In genomic region chr9:51981131-51981530, GRCm38 (mm10) we compare ENCODE assay signal across 22 mouse cellular contexts. TPM values are rescaled to one million over a fixed set of nuclear protein-coding genes. Genes with fewer than 3 reads are reported as not detected.
DNase-seq lines count a peak whose midpoint lies in the region; ATAC-seq and TF ChIP-seq lines count a peak whose summit lies in the region.
"Had no signal": no experiment of that assay in that cellular context is flagged by ENCODE, and none has a peak within 500 bp of the region (broad histone marks: within the 10 kb centered on the region; RNA-seq: fewer than 3 reads in every experiment).

No protein-coding gene starts in this region.

- no peak for TF ChIP-seq POLR2A in liver, adult 2 months (IDR thresholded peaks at IDR 0.05; ENCODE audit: extremely low read depth, insufficient read depth, low read length)

- WGBS in embryonic facial prominence, embryonic 13.5 days, result 73% methylated on average over 1 of the region's 1 CpGs
- WGBS in embryonic facial prominence, embryonic 10.5 days, result 88% methylated on average over 1 of the region's 1 CpGs
- 79% methylated on average over 1 of the region's 1 CpGs for WGBS in liver, adult 2 months
- 74% methylated on average over 1 of the region's 1 CpGs for WGBS in liver, postnatal 0 days (ENCODE audit: insufficient replicate concordance)
- WGBS in forebrain, embryonic 12.5 days, result 86% methylated on average over 1 of the region's 1 CpGs

- H3K4me2 ChIP-seq in embryonic facial prominence, embryonic 13.5 days, result no peak overlapping the region
- H3K4me2 ChIP-seq in liver, postnatal 0 days (ENCODE audit: low read depth, low read length), result no peak overlapping the region
- H3K4me2 ChIP-seq in forebrain, embryonic 12.5 days, result no peak overlapping the region
- H3K4me2 ChIP-seq: heart, embryonic 11.5 days; hindbrain, embryonic 13.5 days; limb, embryonic 12.5 days; midbrain, embryonic 13.5 days; neural tube, embryonic 12.5 days had no signal

- no peaks in the 10 kb centered on the region for H3K4me1 ChIP-seq in embryonic facial prominence, embryonic 13.5 days
- H3K4me1 ChIP-seq in embryonic facial prominence, embryonic 10.5 days, result no peaks in the 10 kb centered on the region
- H3K4me1 ChIP-seq in liver, adult 2 months (ENCODE audit: control insufficient read depth, insufficient read depth, low read length), result peaks cover 10% of the 10 kb centered on the region
- H3K4me1 ChIP-seq in liver, postnatal 0 days (ENCODE audit: insufficient read depth), result 0 out of 2 replicates have a peak, but pooled peaks cover 4% of the 10 kb centered on the region
- no peaks in the 10 kb centered on the region for H3K4me1 ChIP-seq in forebrain, embryonic 12.5 days
- H3K4me1 ChIP-seq: forebrain, embryonic 10.5 days; hindbrain, embryonic 13.5 days; limb, embryonic 12.5 days; midbrain, embryonic 13.5 days; neural tube, embryonic 12.5 days had no signal

- DNase-seq in embryonic facial prominence, embryonic 10.5 days (ENCODE audit: low spot score), result no peak
- peak; percentile 80 for DNase-seq in liver, adult 2 months (ENCODE audit: extremely low read depth, low read depth, low spot score)
- DNase-seq in liver, postnatal 0 days, result no peak
- DNase-seq in thymus, adult 18-20 months, result peak; percentile 36 to 44
- DNase-seq in thymus, postnatal 4 days, result peak; percentile 63
- DNase-seq in layer of hippocampus, adult 9-10 months (ENCODE audit: low spot score), result no peak
- DNase-seq: adrenal gland, postnatal 25 days; cerebellum, adult 11-12 months; cerebellum, postnatal 14 days; kidney, adult 9 months; kidney, postnatal 4 days; right cerebral cortex, postnatal 14 days had no signal

- no peak for TF ChIP-seq CTCF in liver, adult 2 months (IDR thresholded peaks at IDR 0.05; ENCODE audit: low read depth, low read length)
- TF ChIP-seq CTCF in liver, postnatal 0 days (IDR thresholded peaks at IDR 0.05; ENCODE audit: low read depth), result no peak

- H3K9ac ChIP-seq in embryonic facial prominence, embryonic 13.5 days, result no peak overlapping the region
- no peak overlapping the region for H3K9ac ChIP-seq in liver, adult 2 months (ENCODE audit: low read depth, low read length)
- no peak overlapping the region for H3K9ac ChIP-seq in liver, postnatal 0 days (replicated peaks)
- no peak overlapping the region for H3K9ac ChIP-seq in forebrain, embryonic 12.5 days
- H3K9ac ChIP-seq: hindbrain, embryonic 13.5 days; limb, embryonic 12.5 days; liver, embryonic 14.5 days; midbrain, embryonic 13.5 days; neural tube, embryonic 12.5 days had no signal

- 0 out of 2 replicates have a peak overlapping the region, but pooled peaks have one; percentile 14 for H3K27ac ChIP-seq in embryonic facial prominence, embryonic 13.5 days
- H3K27ac ChIP-seq in embryonic facial prominence, embryonic 10.5 days (replicated peaks), result no peak overlapping the region
- H3K27ac ChIP-seq in liver, adult 2 months (replicated peaks; ENCODE audit: insufficient read depth, low read depth, low read length), result no peak overlapping the region
- no peak overlapping the region for H3K27ac ChIP-seq in liver, postnatal 0 days (ENCODE audit: low read depth)
- no peak overlapping the region for H3K27ac ChIP-seq in forebrain, embryonic 12.5 days
- H3K27ac ChIP-seq: forebrain, embryonic 10.5 days; hindbrain, embryonic 13.5 days; limb, embryonic 12.5 days; liver, embryonic 14.5 days; midbrain, embryonic 13.5 days; neural tube, embryonic 12.5 days had no signal

- no peaks in the 10 kb centered on the region for H3K36me3 ChIP-seq in embryonic facial prominence, embryonic 13.5 days
- no peaks in the 10 kb centered on the region for H3K36me3 ChIP-seq in embryonic facial prominence, embryonic 10.5 days (replicated peaks)
- no peaks in the 10 kb centered on the region for H3K36me3 ChIP-seq in liver, adult 2 months (ENCODE audit: control insufficient read depth, insufficient read depth, low read length)
- no peaks in the 10 kb centered on the region for H3K36me3 ChIP-seq in liver, postnatal 0 days (replicated peaks; ENCODE audit: insufficient read depth, low read length)
- no peaks in the 10 kb centered on the region for H3K36me3 ChIP-seq in forebrain, embryonic 12.5 days (replicated peaks)
- H3K36me3 ChIP-seq: forebrain, embryonic 10.5 days; hindbrain, embryonic 13.5 days; limb, embryonic 12.5 days; midbrain, embryonic 13.5 days; neural tube, embryonic 12.5 days had no signal

- no peak for TF ChIP-seq EP300 in liver, postnatal 0 days (IDR thresholded peaks at IDR 0.05; ENCODE audit: low read depth)

- no peaks in the 10 kb centered on the region for H3K79me2 ChIP-seq in liver, adult 2 months (ENCODE audit: control insufficient read depth, insufficient read depth, low read length)

- H3K9me3 ChIP-seq in embryonic facial prominence, embryonic 13.5 days, result no peaks in the 10 kb centered on the region
- H3K9me3 ChIP-seq in embryonic facial prominence, embryonic 10.5 days, result no peaks in the 10 kb centered on the region
- H3K9me3 ChIP-seq in liver, postnatal 0 days (ENCODE audit: low read length), result no peaks in the 10 kb centered on the region
- H3K9me3 ChIP-seq in forebrain, embryonic 12.5 days, result no peaks in the 10 kb centered on the region
- H3K9me3 ChIP-seq: forebrain, embryonic 10.5 days; hindbrain, embryonic 13.5 days; limb, embryonic 12.5 days; midbrain, embryonic 13.5 days; neural tube, embryonic 12.5 days had no signal

- no peak for ATAC-seq in embryonic facial prominence, embryonic 13.5 days (ENCODE audit: insufficient number of reproducible peaks, insufficient read depth, low FRiP score, low TSS enrichment, low read depth)
- no peak for ATAC-seq in liver, postnatal 0 days
- no peak for ATAC-seq in forebrain, embryonic 12.5 days (ENCODE audit: low FRiP score)
- ATAC-seq: inflammation-experienced regulatory T-cells, adult 6 months; midbrain, embryonic 13.5 days had no signal

- H3K27me3 ChIP-seq in embryonic facial prominence, embryonic 13.5 days, result no peaks in the 10 kb centered on the region
- no peaks in the 10 kb centered on the region for H3K27me3 ChIP-seq in embryonic facial prominence, embryonic 10.5 days (replicated peaks; ENCODE audit: low read depth, poor library complexity, severe bottlenecking)
- H3K27me3 ChIP-seq in liver, adult 2 months (ENCODE audit: control insufficient read depth, insufficient read depth, low read length), result no peaks in the 10 kb centered on the region
- no peaks in the 10 kb centered on the region for H3K27me3 ChIP-seq in liver, postnatal 0 days (ENCODE audit: insufficient read depth, low read length)
- H3K27me3 ChIP-seq in forebrain, embryonic 12.5 days, result no peaks in the 10 kb centered on the region
- H3K27me3 ChIP-seq: hindbrain, embryonic 13.5 days; limb, embryonic 12.5 days; midbrain, embryonic 13.5 days; neural tube, embryonic 12.5 days had no signal

- H3K4me3 ChIP-seq in embryonic facial prominence, embryonic 13.5 days, result no peak overlapping the region
- H3K4me3 ChIP-seq in embryonic facial prominence, embryonic 10.5 days, result no peak overlapping the region
- no peak overlapping the region for H3K4me3 ChIP-seq in liver, adult 2 months (ENCODE audit: insufficient read depth, low read depth, low read length)
- H3K4me3 ChIP-seq in liver, postnatal 0 days (ENCODE audit: low read depth, low read length), result no peak overlapping the region
- H3K4me3 ChIP-seq in forebrain, embryonic 12.5 days (replicated peaks), result no peak overlapping the region
- H3K4me3 ChIP-seq: forebrain, embryonic 10.5 days; hindbrain, embryonic 13.5 days; limb, embryonic 12.5 days; midbrain, embryonic 13.5 days; neural tube, embryonic 12.5 days had no signal

RNA-seq across cellular contexts. Expression of gene Fdx1, which starts 17.8 kb away (rescaled TPM):
- polyA plus RNA-seq in embryonic facial prominence, embryonic 13.5 days (2015; fragmentation: Nextera tagmentation; extraction: Ambion mirVana), result 56.5 and 66.5 TPM in 2 replicates
- 53.9 and 59.5 TPM in 2 replicates for polyA plus RNA-seq in embryonic facial prominence, embryonic 10.5 days (2016; fragmentation: Nextera tagmentation; extraction: Ambion mirVana)
- 144 and 160 TPM in 2 replicates for total RNA-seq in liver, adult 2 months (2014; rRNA removed)
- 290 and 313 TPM in 2 replicates for polyA plus RNA-seq in liver, adult 2 months (2012; rRNA removed)
- 135 and 150 TPM in 2 replicates for polyA plus RNA-seq in liver, postnatal 0 days (2015; fragmentation: Nextera tagmentation; extraction: Ambion mirVana)
- polyA plus RNA-seq in forebrain, embryonic 12.5 days (2016; fragmentation: Nextera tagmentation; extraction: Ambion mirVana), result 48.7 and 50.6 TPM in 2 replicates

Comparison
In these comparisons a context has a peak if more than half of its experiments do, and no peak if none do; other contexts are left out.
1. DNase-seq: peak in liver, adult 2 months (single experiment), thymus, adult 18-20 months (2 of 2) and thymus, postnatal 4 days (single experiment); none in embryonic facial prominence, embryonic 10.5 days (single experiment), liver, postnatal 0 days (single experiment) and layer of hippocampus, adult 9-10 months (single experiment).